Mouse (Mus musculus): ENCODE data around the gene Casq2. TPM values are rescaled to one million over a fixed set of nuclear protein-coding genes. Genes with fewer than 3 reads are reported as not detected.
A peak's percentile ranks its signal among the peaks of the same experiment; 100 is the strongest.

Gene Casq2
- total and polyA plus RNA-seq, 3 experiments = 0.11 TPM; not detected in 2

GRCm38 (mm10) chr3:102069686-102070085 is 16.5 kb upstream of the Casq2 start:
- H3K4me3 ChIP-seq (ENCODE audit: low read depth, low read length) = no peak overlapping the region
- no peaks in the 10 kb centered on the region for H3K9me3 ChIP-seq (replicated peaks)
- H3K36me3 ChIP-seq (replicated peaks) = no peaks in the 10 kb centered on the region
- H3K27me3 ChIP-seq (ENCODE audit: insufficient read depth, low read length) = 0 out of 2 replicates have a peak, but pooled peaks cover 4% of the 10 kb centered on the region
- DNase-seq (ENCODE audit: low spot score) (no peak), ATAC-seq (ENCODE audit: extremely low read depth, insufficient number of reproducible peaks, low FRiP score, poor library complexity, severe bottlenecking) (no peak)
- TF ChIP-seq GATA2 (IDR thresholded peaks at IDR 0.05; ENCODE audit: borderline replicate concordance, low read depth, low read length) (no peak), GATA1 (IDR thresholded peaks at IDR 0.05; ENCODE audit: borderline replicate concordance, low read length) (no peak), POLR2AphosphoS5 (IDR thresholded peaks at IDR 0.05; ENCODE audit: insufficient replicate concordance, low read depth, low read length) (no peak), TAL1 (conservative IDR thresholded peaks at IDR 0.05; ENCODE audit: low read depth, low read length) (no peak), CTCF (IDR thresholded peaks at IDR 0.05; ENCODE audit: low read depth, low read length) (no peak)
- no peaks in the 10 kb centered on the region for H3K4me1 ChIP-seq (ENCODE audit: insufficient read depth, low read depth, low read length)

- H3K27me3 ChIP-seq (ENCODE audit: insufficient read depth, low read length) = 0 out of 2 replicates have a peak, but pooled peaks cover 4% of the 10 kb centered on the region
- TF ChIP-seq CTCF (IDR thresholded peaks at IDR 0.05; ENCODE audit: low read depth, low read length) (no peak), TAL1 (conservative IDR thresholded peaks at IDR 0.05; ENCODE audit: low read depth, low read length) (no peak), GATA1 (IDR thresholded peaks at IDR 0.05; ENCODE audit: borderline replicate concordance, low read length) (no peak), GATA2 (IDR thresholded peaks at IDR 0.05; ENCODE audit: borderline replicate concordance, low read depth, low read length) (no peak), POLR2AphosphoS5 (IDR thresholded peaks at IDR 0.05; ENCODE audit: insufficient replicate concordance, low read depth, low read length) (no peak)
- H3K9me3 ChIP-seq (replicated peaks) = no peaks in the 10 kb centered on the region
- H3K36me3 ChIP-seq (replicated peaks) = no peaks in the 10 kb centered on the region
- no peaks in the 10 kb centered on the region for H3K4me1 ChIP-seq (ENCODE audit: insufficient read depth, low read depth, low read length)
- no peak overlapping the region for H3K4me3 ChIP-seq (ENCODE audit: low read depth, low read length)
- ATAC-seq (ENCODE audit: extremely low read depth, insufficient number of reproducible peaks, low FRiP score, poor library complexity, severe bottlenecking) (no peak), DNase-seq (ENCODE audit: low spot score) (no peak)
Observed at GRCm38 (mm10) chr3:102070360-102070759, 15.9 kb upstream of the Casq2 start.

- TF ChIP-seq TAL1 (conservative IDR thresholded peaks at IDR 0.05; ENCODE audit: low read depth, low read length) (no peak), CTCF (IDR thresholded peaks at IDR 0.05; ENCODE audit: low read depth, low read length) (no peak), GATA1 (IDR thresholded peaks at IDR 0.05; ENCODE audit: borderline replicate concordance, low read length) (no peak), GATA2 (IDR thresholded peaks at IDR 0.05; ENCODE audit: borderline replicate concordance, low read depth, low read length) (no peak), POLR2AphosphoS5 (IDR thresholded peaks at IDR 0.05; ENCODE audit: insufficient replicate concordance, low read depth, low read length) (no peak)
- Histone ChIP-seq H3K4me1 (ENCODE audit: insufficient read depth, low read depth, low read length) (no peaks in the 10 kb centered on the region), H3K4me3 (ENCODE audit: low read depth, low read length) (no peak overlapping the region), H3K27me3 (ENCODE audit: insufficient read depth, low read length) (no peaks in the 10 kb centered on the region), H3K36me3 (replicated peaks) (no peaks in the 10 kb centered on the region), H3K9me3 (replicated peaks) (no peaks in the 10 kb centered on the region)
- ATAC-seq (ENCODE audit: extremely low read depth, insufficient number of reproducible peaks, low FRiP score, poor library complexity, severe bottlenecking) (no peak), DNase-seq (ENCODE audit: low spot score) (no peak)
Observed at GRCm38 (mm10) chr3:102071016-102071415, 15.2 kb upstream of the Casq2 start.

- Histone ChIP-seq H3K9me3 (replicated peaks) (no peaks in the 10 kb centered on the region), H3K4me1 (ENCODE audit: insufficient read depth, low read depth, low read length) (no peaks in the 10 kb centered on the region), H3K4me3 (ENCODE audit: low read depth, low read length) (no peak overlapping the region), H3K27me3 (ENCODE audit: insufficient read depth, low read length) (peaks cover 4% of the 10 kb centered on the region; the same call in 1 of the 2 replicates), H3K36me3 (replicated peaks) (no peaks in the 10 kb centered on the region)
- no peak for DNase-seq (ENCODE audit: low spot score)
- TF ChIP-seq POLR2AphosphoS5 (IDR thresholded peaks at IDR 0.05; ENCODE audit: insufficient replicate concordance, low read depth, low read length) (no peak), CTCF (IDR thresholded peaks at IDR 0.05; ENCODE audit: low read depth, low read length) (no peak), GATA1 (IDR thresholded peaks at IDR 0.05; ENCODE audit: borderline replicate concordance, low read length) (no peak), GATA2 (IDR thresholded peaks at IDR 0.05; ENCODE audit: borderline replicate concordance, low read depth, low read length) (no peak), TAL1 (conservative IDR thresholded peaks at IDR 0.05; ENCODE audit: low read depth, low read length) (no peak)
- no peak for ATAC-seq (ENCODE audit: extremely low read depth, insufficient number of reproducible peaks, low FRiP score, poor library complexity, severe bottlenecking)
Observed at GRCm38 (mm10) chr3:102079413-102079812, 6.8 kb upstream of the Casq2 start.

- no peak for TF ChIP-seq POLR2AphosphoS5 (IDR thresholded peaks at IDR 0.05; ENCODE audit: insufficient replicate concordance, low read depth, low read length)
- peak; percentile 27; the same call in 1 of the 2 replicates for TF ChIP-seq CTCF (IDR thresholded peaks at IDR 0.05; ENCODE audit: low read depth, low read length)
- TF ChIP-seq GATA2 (IDR thresholded peaks at IDR 0.05; ENCODE audit: borderline replicate concordance, low read depth, low read length) = no peak
- Histone ChIP-seq H3K9me3 (replicated peaks) (no peaks in the 10 kb centered on the region), H3K36me3 (replicated peaks) (no peaks in the 10 kb centered on the region), H3K4me1 (ENCODE audit: insufficient read depth, low read depth, low read length) (no peaks in the 10 kb centered on the region), H3K27me3 (ENCODE audit: insufficient read depth, low read length) (peaks cover 10% of the 10 kb centered on the region), H3K4me3 (ENCODE audit: low read depth, low read length) (no peak overlapping the region)
- DNase-seq (ENCODE audit: low spot score) = peak; percentile 40
- ATAC-seq (ENCODE audit: extremely low read depth, insufficient number of reproducible peaks, low FRiP score, poor library complexity, severe bottlenecking) = no peak
Observed at GRCm38 (mm10) chr3:102081862-102082261, 4.4 kb upstream of the Casq2 start.

GRCm38 (mm10) chr3:102083589-102084230 is 2.5 kb upstream of the Casq2 start:
- ATAC-seq (ENCODE audit: extremely low read depth, insufficient number of reproducible peaks, low FRiP score, poor library complexity, severe bottlenecking) = no peak
- TF ChIP-seq CTCF (IDR thresholded peaks at IDR 0.05; ENCODE audit: low read depth, low read length) (no peak), GATA2 (IDR thresholded peaks at IDR 0.05; ENCODE audit: borderline replicate concordance, low read depth, low read length) (no peak), POLR2AphosphoS5 (IDR thresholded peaks at IDR 0.05; ENCODE audit: insufficient replicate concordance, low read depth, low read length) (no peak), GATA1 (IDR thresholded peaks at IDR 0.05; ENCODE audit: borderline replicate concordance, low read length) (no peak), TAL1 (conservative IDR thresholded peaks at IDR 0.05; ENCODE audit: low read depth, low read length) (no peak)
- DNase-seq (ENCODE audit: low spot score) = no peak
- H3K9me3 ChIP-seq (replicated peaks) = no peaks in the 10 kb centered on the region
- H3K27me3 ChIP-seq (ENCODE audit: insufficient read depth, low read length) = peaks cover 10% of the 10 kb centered on the region
- H3K4me3 ChIP-seq (ENCODE audit: low read depth, low read length) = no peak overlapping the region
- H3K36me3 ChIP-seq (replicated peaks) = no peaks in the 10 kb centered on the region
- H3K4me1 ChIP-seq (ENCODE audit: insufficient read depth, low read depth, low read length) = no peaks in the 10 kb centered on the region
